Mouse (Mus musculus) layer of hippocampus, adult 18-20 months (tissue): ENCODE data around the gene Ptov1. TPM values are rescaled to one million over a fixed set of nuclear protein-coding genes. Genes with fewer than 3 reads are reported as not detected.

Experiments
- DNase-seq, 2 experiments: peaks; one replicate each; pipeline ENCODE4 v3.0.0; 2022; ENCODE audit warnings: low spot score in 2 of 2
- total RNA-seq, 2 experiments: library from RNA; stranded (reverse); gene quantifications; 2 replicates each; pipeline ENCODE4 v1.2.3; 2021

The Ptov1 gene
- total RNA-seq, 2 experiments from 2014 or later = 341 to 350 TPM

DNA sequence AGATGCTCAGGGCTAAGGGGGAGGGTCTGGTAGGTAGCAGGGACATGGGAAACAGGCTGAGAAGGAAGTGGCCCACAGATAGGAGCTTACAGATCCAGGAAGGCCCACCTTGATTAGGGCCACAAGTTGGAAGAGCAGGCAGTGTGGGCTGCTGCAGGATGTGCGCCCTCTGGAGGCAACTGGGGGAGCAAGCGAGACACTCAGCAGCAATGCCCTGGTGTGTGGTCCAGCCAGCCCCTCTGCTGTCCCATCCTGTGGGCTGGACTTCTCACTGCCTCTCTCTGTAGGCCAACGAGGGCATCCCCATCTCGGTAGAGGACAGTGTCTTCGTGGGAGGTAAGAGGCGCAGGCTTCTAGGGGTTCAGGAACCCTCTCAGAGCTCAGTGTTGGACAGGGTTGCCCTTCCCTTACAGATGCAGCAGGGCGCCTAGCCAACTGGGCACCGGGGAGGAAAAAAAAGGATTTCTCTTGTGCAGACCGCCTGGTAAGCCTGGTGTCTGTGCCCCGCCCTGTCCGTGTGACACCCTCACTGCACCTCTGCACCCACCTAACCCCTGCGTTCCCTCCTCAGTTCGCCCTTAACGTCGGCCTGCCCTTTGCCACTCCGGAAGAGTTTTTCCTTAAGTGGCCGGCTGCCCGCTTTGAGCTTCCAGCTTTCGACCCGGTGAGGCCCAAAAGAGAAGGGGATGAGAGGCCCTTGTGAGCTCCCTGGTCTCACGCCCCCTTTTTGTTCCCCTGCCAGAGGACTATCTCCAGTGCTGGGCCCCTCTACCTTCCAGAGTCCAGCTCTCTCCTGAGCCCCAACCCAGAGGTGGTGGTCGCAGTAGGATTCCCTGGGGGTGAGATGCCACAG is 8.8 kb downstream of the Ptov1 start:
- DNase-seq = no peak

GRCm38 (mm10) chr7:44859896-44860295 is 9.7 kb downstream of the Ptov1 start:
- DNase-seq = no peak

GRCm38 (mm10) chr7:44857905-44858304 is 11.7 kb downstream of the Ptov1 start:
- no peak for DNase-seq

GRCm38 (mm10) chr7:44857042-44857552 is 12.5 kb downstream of the Ptov1 start, which contains the start of gene Pnkp:
Pnkp (plus strand) TSS chr7:44857139.
- DNase-seq = peak; percentile 90 to 95

DNA sequence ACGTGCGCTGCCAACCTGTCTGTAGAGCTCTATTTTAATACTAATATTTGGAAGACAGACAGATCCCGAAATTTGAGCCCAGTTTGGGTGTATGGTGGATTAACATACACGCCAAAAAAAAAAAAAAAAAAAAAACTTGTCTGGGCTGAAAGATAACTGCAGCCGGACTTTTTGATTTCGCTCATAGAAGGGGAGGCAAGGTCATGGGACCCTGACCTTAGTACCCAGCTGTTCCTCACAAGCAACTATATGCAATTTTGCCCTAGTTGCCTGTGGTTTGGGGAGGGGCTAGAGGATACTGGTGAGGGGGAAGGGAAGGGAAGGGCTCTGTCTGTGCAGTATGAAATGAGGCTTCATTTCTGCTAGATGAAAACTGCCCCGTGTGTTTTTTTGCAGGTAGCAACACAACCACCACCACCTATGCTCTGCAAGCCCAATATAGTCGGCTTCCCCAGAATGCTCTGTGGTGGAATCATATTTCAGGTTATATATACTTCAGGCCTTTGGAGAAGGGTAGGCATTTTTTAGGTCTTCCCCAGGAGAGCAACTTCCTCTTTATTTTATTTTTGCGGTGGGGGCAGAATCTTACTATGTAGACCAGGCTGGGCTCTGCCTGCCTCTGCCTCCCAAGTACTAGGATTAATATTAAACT is 13.2 kb downstream of the Ptov1 start:
- DNase-seq = no peak

DNA sequence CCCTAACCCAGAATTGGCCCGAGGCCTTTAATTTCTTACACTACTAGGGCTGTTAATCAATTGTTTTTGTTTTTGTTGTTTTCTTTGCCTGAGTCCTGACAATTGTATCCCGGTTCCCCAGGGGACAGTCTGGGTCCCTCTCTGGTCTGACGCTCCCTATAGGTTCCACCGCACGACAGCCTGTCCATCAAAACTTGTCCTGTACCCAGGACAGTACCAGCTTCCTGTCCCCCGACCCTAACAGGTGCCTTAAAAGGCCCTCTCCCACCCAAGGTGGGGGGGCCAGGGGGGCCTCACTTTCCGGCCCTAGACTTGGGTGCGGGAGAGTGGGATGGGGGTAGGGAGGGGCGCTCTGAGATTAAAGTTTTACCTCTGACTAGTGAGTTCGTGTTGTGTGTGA is 14.6 kb downstream of the Ptov1 start:
- no peak for DNase-seq

GRCm38 (mm10) chr7:44854356-44855031 is 15.1 kb downstream of the Ptov1 start:
- peak in 1 of 2 experiments; percentile 80 for DNase-seq

DNA sequence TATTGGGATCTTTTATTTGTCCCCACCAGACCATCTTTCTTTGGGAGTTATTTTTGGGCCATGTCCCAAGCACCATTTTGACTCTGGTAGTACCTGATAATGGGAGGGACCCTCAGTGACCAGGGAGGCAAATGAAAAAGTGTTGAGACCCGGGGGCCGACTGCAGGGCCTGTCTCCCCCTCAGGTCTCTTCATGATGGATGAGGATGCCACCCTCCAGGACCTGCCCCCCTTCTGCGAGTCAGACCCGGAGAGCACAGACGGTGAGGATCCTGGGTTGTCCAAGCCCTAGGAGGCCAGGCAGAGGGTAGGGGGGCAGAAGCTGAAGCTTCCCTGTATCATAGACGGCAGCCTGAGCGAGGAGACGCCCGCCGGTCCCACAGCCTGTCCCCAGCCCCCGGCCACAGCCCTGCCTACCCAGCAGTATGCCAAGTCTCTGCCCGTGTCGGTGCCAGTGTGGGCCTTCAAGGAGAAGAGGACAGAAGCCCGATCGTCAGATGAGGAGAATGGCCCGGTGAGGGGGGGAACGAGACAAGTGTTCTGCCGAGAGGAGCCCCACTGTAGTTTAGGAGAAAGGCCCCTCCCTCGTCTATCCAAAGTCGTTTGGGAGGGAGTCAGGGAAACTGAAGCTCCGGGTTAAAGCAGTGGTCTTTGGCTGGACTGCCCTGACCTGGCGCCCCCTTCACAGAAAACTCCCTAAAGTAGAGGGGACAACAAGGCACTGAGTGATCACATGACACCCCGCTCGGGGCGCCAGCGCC is 15.8 kb downstream of the Ptov1 start:
- no peak for DNase-seq

- no peak for DNase-seq
These were observed 16.5 kb downstream of the Ptov1 start for GRCm38 (mm10) chr7:44853065-44853464.

DNA sequence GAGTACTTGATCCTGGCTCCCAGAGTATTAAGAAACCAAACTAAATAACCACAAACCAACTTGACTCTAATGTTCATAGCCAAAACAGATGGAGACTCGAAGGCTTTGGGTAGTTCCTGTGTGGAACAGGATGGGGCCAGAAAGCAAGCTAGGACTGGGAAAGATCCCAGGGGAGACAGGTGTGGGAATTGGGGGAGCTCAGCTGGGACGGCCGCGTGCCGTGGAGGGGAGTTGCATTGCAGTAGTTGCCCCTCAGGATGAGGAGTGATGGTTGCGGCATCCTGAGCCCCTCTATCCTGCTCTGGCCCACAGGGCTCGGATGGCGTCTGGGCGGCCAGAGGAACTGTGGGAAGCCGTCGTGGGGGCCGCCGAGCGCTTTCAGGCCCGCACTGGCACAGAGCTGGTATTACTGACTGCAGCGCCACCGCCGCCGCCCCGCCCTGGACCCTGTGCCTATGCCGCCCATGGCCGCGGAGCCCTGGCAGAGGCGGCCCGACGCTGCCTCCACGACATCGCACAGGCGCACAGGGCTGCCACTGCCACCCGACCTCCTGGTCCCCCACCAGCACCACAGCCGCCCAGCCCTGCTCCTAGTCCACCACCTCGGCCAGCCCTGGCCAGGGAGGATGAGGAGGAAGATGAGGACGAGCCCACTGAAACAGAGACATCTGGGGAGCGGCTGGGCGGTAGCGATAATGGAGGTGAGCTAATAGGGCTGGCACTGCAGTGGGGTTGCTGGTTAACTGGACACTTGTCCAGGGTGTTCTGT is 17.1 kb downstream of the Ptov1 start:
- DNase-seq = no peak

DNA sequence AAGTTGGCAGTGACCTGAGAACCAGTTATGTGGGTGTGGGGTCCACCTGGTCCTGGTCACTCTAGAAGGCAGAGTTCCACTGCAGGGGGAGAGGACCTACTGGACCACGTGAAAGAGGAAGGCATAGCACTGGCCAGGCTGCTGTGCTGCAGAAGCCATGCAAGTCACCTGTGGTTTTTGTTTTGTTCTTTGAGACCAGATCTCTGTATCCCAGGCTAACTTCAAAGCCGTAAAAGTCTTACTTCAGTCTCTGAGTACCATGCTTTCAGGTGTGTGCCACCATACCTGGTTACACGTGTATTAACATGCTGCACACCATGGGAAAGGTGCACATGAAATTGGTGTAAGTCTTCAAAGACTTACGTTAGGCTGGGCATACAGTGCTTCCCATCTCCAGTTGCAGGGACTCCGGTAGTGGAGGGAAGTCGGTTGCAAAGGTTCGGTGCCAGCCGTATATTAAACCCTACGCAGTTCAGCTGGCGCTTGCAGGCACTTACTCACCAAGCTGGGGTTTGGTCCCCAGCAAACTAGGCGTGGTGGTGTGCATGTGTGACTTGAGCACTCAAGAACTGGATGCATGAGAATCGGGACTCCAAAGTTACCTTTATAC is 17.9 kb downstream of the Ptov1 start:
- no peak for DNase-seq

DNA sequence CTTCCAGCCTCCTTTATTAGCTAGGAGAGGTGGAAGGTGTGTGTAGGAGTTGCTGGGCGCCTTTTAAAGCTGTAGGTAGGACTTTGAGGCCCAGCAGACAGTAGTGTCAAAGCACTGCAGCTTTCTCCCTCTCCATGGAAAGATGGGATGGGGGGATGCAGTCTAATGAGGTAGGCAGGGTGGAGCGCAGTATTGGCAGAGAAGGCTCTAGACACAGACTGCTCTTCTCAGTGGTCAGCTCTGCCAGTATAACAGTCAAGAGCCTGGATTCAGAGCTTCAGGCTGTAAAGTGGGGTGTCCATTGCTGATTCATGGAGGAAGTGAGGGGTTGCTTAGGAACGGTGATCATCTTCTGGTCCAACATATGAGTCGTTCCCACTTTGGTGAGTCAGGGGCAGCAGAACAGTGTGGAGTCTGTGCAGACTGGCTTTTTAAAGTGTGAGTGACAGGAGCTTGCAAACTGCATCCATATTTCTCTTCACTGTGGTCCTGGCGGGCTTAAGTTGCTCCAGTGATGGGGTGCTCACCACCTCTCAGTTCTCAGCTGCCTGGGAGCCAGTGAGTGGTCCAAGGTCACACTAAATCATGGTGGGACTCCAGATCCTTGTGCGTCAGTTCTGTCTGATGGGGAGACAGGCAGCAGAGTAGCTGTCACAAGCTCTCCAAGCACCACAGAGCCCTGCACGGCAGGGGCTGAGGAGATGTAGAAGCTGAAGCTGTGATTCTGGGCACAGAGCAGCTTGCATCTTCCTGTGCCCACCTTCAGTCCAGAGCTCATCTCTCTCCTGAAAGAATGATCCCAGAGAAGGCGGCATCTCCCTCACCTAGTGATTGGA is 18.6 kb downstream of the Ptov1 start:
- DNase-seq = no peak

GRCm38 (mm10) chr7:44850146-44850545 is 19.4 kb downstream of the Ptov1 start:
- DNase-seq = peak in 1 of 2 experiments; percentile 78

DNA sequence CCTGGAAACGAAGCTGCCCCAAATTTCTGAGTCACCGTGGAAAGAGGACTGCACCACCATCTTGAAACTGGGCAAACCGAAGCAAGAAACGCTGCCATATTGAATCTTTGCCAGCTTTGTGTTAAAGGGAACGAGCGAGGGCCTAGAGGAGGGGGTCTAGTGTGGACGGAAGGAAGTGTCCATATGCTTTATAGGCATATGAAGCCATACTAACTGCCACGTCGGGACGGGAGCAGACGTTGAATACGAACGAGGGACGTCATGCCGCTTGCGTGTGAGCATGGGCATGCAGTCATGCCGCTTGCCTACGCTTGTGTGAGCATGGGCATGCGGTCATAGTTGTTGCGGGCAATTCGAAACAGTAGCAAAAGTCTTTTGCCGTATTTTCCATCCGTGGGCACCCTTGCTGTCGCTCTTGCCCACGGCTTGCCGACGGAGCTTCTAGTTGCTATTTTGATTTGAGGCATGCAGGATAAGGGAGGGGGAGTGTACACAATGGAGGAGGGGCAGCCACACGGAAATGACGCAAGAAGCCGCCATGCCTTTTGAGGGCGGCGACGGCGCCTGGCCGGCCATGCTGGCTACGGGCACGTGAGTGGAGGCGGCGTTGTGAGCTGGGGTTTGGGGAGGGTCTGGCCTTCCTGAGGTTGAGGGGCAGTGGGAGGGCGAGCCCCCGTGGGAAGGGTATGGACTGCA is 20.0 kb downstream of the Ptov1 start:
- DNase-seq = peak; percentile 90 to 96

GRCm38 (mm10) chr7:44848561-44849415 is 20.8 kb downstream of the Ptov1 start, which contains the start of the genes Akt1s1 and Tbc1d17:
Akt1s1 (plus strand) TSS chr7:44848991.
Tbc1d17 (minus strand) TSS chr7:44849079.
- DNase-seq = peak; percentile 100

- DNase-seq = no peak
These were observed 21.8 kb downstream of the Ptov1 start for GRCm38 (mm10) chr7:44847772-44848171.

GRCm38 (mm10) chr7:44846804-44847203 is 22.8 kb downstream of the Ptov1 start:
- no peak for DNase-seq
